Mouse (Mus musculus): ENCODE data around the gene Sfxn2. TPM values are rescaled to one million over a fixed set of nuclear protein-coding genes. Genes with fewer than 3 reads are reported as not detected.

The Sfxn2 gene
- polyA plus RNA-seq, 1 experiment from 2014 or later, result 22.2 TPM

DNA sequence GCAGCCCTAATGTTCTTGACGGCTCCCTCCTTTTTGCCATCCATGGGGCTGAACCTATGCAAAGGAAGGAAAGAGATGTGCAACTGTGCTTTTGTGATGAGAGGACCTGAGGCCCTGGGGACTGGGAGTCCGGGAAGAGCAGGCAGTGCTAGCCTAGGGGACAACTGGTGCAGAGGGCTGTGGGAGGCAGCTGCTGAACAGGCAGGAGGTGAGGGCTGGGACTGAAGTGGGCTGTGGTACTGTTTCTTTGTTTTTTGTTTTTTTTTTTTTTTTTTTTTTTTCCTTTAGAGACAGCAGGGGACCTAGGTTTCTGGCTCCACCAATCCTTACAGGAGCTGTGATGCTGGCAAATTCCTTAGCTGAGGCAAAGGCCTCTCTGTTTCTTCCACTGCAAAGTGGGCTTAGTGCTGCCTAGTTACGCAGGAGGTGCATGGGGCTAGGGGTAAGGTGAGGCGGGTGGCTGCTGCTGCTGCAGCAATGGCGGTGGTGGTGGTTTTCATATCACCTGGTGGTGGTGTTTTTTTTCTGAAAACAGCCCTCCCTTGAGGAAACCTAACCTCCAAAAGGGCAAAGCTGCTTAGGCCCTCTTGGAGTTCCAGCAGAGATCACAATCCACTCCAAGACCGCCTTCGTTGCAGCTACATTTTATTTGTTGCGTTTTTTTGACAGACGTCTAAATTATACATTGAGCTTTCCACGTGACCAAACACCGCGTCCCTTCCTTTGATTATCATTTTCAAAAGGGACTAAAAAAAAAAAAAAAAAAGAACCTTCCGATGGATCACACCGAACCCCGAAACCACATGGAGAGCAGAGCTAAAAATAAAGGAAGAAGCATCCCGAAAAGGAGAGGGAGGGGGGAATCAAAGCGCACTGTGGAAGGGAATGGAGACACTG is 45.3 kb upstream of the Sfxn2 start:
- Histone ChIP-seq H3K36me3 (ENCODE audit: insufficient read depth) (no peaks in the 10 kb centered on the region), H3K27me3 (ENCODE audit: insufficient read depth, low read length) (no peaks in the 10 kb centered on the region), H3K4me2 (peak overlapping the region; percentile 65), H3K9ac (peak overlapping the region; percentile 41; the same call in 1 of the 2 replicates), H3K9me3 (ENCODE audit: low read depth, low read length) (no peaks in the 10 kb centered on the region), H3K27ac (ENCODE audit: low read depth) (peak overlapping the region; percentile 78; the same call in 1 of the 2 replicates), H3K4me3 (ENCODE audit: low read depth, low read length) (peak overlapping the region; percentile 19), H3K4me1 (ENCODE audit: insufficient read depth) (peaks cover 66% of the 10 kb centered on the region)
- ATAC-seq (ENCODE audit: insufficient read depth), result no peak
- WGBS, result 29% methylated on average over 17 of the region's 17 CpGs
- DNase-seq, result no peak
- TF ChIP-seq CTCF (IDR thresholded peaks at IDR 0.05; ENCODE audit: low read depth), result no peak

DNA sequence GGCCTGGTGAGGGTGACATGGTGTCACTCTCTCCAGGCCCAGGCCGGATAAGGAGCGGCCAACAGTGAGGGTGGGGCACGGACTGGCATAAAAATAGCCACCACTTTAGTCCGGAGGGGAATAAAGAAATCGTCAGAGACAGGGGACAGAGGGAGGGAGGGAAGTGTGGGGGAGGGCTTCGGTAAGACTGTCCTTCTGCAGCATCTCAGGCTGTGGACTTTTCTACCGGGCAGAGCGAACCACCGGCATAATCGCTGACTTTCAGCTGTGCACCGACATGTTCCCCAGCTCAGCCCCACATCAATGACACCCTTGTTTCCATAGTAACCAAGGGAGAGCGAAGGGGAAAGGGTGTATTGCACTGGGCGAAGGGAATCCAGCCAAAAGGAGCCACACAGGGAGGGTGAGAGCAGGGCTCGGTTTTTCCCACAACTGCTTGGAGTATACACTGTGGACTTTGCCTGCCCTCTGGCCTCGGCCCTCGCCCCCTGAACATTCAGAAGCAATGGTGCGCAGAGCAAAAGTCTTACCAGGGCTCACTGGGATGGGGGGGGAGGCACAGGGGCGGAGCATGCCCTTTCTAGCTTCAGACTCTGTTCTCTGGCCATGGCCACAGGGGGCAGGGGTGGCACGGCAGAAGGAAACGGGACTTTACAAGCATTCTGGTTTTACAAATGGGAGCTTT is 44.5 kb upstream of the Sfxn2 start:
- peak; percentile 64 for ATAC-seq (ENCODE audit: insufficient read depth)

DNA sequence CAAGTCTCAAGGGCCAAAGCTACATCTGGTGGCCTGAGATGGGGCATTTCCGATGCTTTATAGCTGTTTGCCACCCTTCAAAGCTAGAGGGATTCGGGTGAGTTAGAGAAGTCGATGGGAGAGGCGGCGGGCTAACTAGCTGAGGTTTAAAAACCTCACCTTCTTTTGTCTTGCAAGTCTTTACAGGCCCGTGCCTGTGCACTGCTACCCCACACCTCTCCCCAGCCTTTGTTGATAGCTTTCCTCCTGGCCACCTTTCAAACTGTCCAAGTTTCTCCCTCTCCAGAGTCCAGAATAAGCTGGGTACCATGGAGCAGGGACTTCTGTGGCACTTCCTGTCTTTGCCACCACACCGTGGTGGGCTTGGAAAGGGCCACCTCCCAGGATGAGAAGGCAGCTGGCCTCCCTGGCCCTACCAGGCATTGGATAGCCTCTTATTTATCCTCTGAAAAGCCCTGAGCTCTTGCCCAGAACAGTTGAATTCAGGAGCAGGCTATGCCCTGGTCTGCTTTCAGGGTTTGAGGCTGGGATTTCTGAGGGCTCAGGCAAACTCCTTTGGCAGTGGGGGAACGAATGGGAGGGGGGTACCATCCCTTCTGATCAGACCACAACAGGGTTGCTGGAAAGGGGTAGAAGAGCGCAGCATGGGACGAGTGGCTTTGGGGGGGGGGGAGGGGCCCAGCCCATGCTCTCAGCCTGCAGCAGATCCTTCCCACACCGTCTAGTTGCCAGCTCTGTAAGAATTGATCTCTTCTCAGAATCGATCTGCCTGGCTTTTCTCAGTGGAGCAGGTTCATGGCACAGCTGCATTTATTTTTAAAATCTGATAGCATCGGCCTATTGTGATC is 43.3 kb upstream of the Sfxn2 start:
- Histone ChIP-seq H3K4me3 (ENCODE audit: low read depth, low read length) (no peak overlapping the region), H3K4me2 (peak overlapping the region; percentile 65), H3K4me1 (ENCODE audit: insufficient read depth) (peaks cover 56% of the 10 kb centered on the region), H3K9me3 (ENCODE audit: low read depth, low read length) (no peaks in the 10 kb centered on the region), H3K27ac (ENCODE audit: low read depth) (peak overlapping the region; percentile 78), H3K36me3 (ENCODE audit: insufficient read depth) (no peaks in the 10 kb centered on the region), H3K27me3 (ENCODE audit: insufficient read depth, low read length) (no peaks in the 10 kb centered on the region), H3K9ac (peak overlapping the region; percentile 41; the same call in 1 of the 2 replicates)
- 24% methylated on average over 13 of the region's 13 CpGs for WGBS
- DNase-seq, result no peak
- no peak for TF ChIP-seq CTCF (IDR thresholded peaks at IDR 0.05; ENCODE audit: low read depth)
- ATAC-seq (ENCODE audit: insufficient read depth), result no peak

More for the DNA sequence above, 44.5 kb upstream of the Sfxn2 start:
- Histone ChIP-seq H3K27ac (ENCODE audit: low read depth) (peak overlapping the region; percentile 78), H3K4me3 (ENCODE audit: low read depth, low read length) (peak overlapping the region; percentile 19), H3K9me3 (ENCODE audit: low read depth, low read length) (no peaks in the 10 kb centered on the region), H3K36me3 (ENCODE audit: insufficient read depth) (no peaks in the 10 kb centered on the region), H3K9ac (peak overlapping the region; percentile 41), H3K4me1 (ENCODE audit: insufficient read depth) (peaks cover 63% of the 10 kb centered on the region), H3K27me3 (ENCODE audit: insufficient read depth, low read length) (no peaks in the 10 kb centered on the region), H3K4me2 (peak overlapping the region; percentile 65)
- 1% methylated on average over 20 of the region's 20 CpGs for WGBS
- peak; percentile 78 for DNase-seq
- TF ChIP-seq CTCF (IDR thresholded peaks at IDR 0.05; ENCODE audit: low read depth), result peak; percentile 28

DNA sequence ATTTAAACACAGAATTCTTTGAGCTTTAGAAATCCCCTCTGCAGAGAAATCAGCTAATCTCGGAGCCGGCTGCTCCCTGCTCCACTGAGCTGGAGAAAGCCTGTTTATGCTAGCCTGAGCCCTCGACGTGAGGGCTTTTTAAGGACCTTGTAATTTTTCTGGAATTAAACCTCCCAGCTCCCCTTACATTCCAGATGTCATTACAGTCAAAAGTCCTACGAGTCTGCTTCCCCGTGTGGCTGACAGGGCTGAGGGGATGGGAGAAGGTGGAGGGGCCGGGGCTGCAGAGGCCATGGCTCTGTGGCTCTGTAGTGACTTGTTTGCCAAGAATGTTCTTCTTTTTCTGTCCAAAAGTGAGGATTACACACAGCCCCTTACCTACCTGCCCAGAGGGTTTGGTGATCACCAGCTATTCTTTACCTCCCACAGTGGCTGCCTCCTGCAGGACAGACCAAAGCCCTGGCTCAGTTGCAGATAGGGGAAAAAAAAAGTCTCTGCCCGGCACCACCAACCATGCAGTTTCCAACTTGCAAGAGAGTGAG is 42.6 kb upstream of the Sfxn2 start:
- TF ChIP-seq CTCF (IDR thresholded peaks at IDR 0.05; ENCODE audit: low read depth), result no peak
- no peak for ATAC-seq (ENCODE audit: insufficient read depth)
- H3K9me3 ChIP-seq (ENCODE audit: low read depth, low read length), result no peaks in the 10 kb centered on the region
- H3K9ac ChIP-seq, result peak overlapping the region; percentile 20; the same call in 1 of the 2 replicates
- no peaks in the 10 kb centered on the region for H3K27me3 ChIP-seq (ENCODE audit: insufficient read depth, low read length)
- DNase-seq, result peak; percentile 44
- peak overlapping the region; percentile 78 for H3K27ac ChIP-seq (ENCODE audit: low read depth)
- WGBS, result 24% methylated on average over 8 of the region's 8 CpGs
- peak overlapping the region; percentile 65 for H3K4me2 ChIP-seq
- no peak overlapping the region for H3K4me3 ChIP-seq (ENCODE audit: low read depth, low read length)
- no peaks in the 10 kb centered on the region for H3K36me3 ChIP-seq (ENCODE audit: insufficient read depth)
- H3K4me1 ChIP-seq (ENCODE audit: insufficient read depth), result peaks cover 55% of the 10 kb centered on the region

- no peak for ATAC-seq (ENCODE audit: insufficient read depth)
- no peaks in the 10 kb centered on the region for H3K27me3 ChIP-seq (ENCODE audit: insufficient read depth, low read length)
- peaks cover 55% of the 10 kb centered on the region for H3K4me1 ChIP-seq (ENCODE audit: insufficient read depth)
- no peaks in the 10 kb centered on the region for H3K9me3 ChIP-seq (ENCODE audit: low read depth, low read length)
- TF ChIP-seq CTCF (IDR thresholded peaks at IDR 0.05; ENCODE audit: low read depth), result peak; percentile 25
- 8% methylated on average over 16 of the region's 16 CpGs for WGBS
- peak overlapping the region; percentile 78 for H3K27ac ChIP-seq (ENCODE audit: low read depth)
- no peak overlapping the region for H3K4me3 ChIP-seq (ENCODE audit: low read depth, low read length)
- peak overlapping the region; percentile 65 for H3K4me2 ChIP-seq
- H3K9ac ChIP-seq, result no peak overlapping the region
- peak; percentile 69 for DNase-seq
- H3K36me3 ChIP-seq (ENCODE audit: insufficient read depth), result 0 out of 2 replicates have a peak, but pooled peaks cover 3% of the 10 kb centered on the region
These were observed 41.8 kb upstream of the Sfxn2 start for GRCm38 (mm10) chr19:46531071-46532030.

All from lung, embryonic 14.5 days (tissue).